Mouse (Mus musculus) heart, postnatal 36 days (tissue): ENCODE results near the gene Snx14. TPM values are rescaled to one million over a fixed set of nuclear protein-coding genes. Genes with fewer than 3 reads are reported as not detected.
A peak's percentile ranks its signal among the peaks of the same experiment; 100 is the strongest.
"Not testable (repeated sequence)": the region's sequence is repeated elsewhere in the genome, so short reads cannot be mapped to it uniquely, and the experiment has no call there.

Experiments
- DNase-seq, 2 experiments: peaks; one replicate each; pipeline ENCODE4 v3.0.0; 2021 to 2022
- intact Hi-C: fragments of 180-260 bp; cut with DNase I; formaldehyde crosslinking; loops from one replicate; pipeline ENCODE4 v1.15.1; 2025
- total RNA-seq, 2 experiments: library from RNA; stranded (reverse); gene quantifications; 2 replicates each; pipeline ENCODE4 v1.2.3; 2021

The Snx14 gene
- 10 to 100 TPM; 22.7 to 24.0 TPM for total RNA-seq

GRCm38 (mm10) chr9:88438555-88439237 lies at the start of gene Snx14:
Snx14 (minus strand) TSS chr9:88438958.
- intact Hi-C loops = loop anchor here (1.0 to 2.0 kb wide), 3 partner anchors 42 to 108 kb away; no protein-coding TSS in a partner anchor
- peak; percentile 97 for DNase-seq

- intact Hi-C loops = loop anchor here (5.0 kb wide), 1 partner anchor 373 kb away; no protein-coding TSS in a partner anchor
- peak in 1 of 2 experiments; percentile 14 for DNase-seq
These were observed 45.8 kb upstream of the Snx14 start for GRCm38 (mm10) chr9:88484531-88484930.

- peak; percentile 83 to 93 for DNase-seq
- intact Hi-C loops = loop anchor here (5.0 kb wide), 1 partner anchor 374 kb away; no protein-coding TSS in a partner anchor
These were observed 44.2 kb upstream of the Snx14 start for GRCm38 (mm10) chr9:88482829-88483396.

- peak; percentile 90 to 91 for DNase-seq
- intact Hi-C loops = loop anchor here (5.0 kb wide), 1 partner anchor 375 kb away; no protein-coding TSS in a partner anchor
These were observed 43.6 kb upstream of the Snx14 start, which contains the start of gene Syncrip for GRCm38 (mm10) chr9:88482230-88482828. Syncrip (minus strand) TSS chr9:88482574.

- peak in 1 of 2 experiments; percentile 75 for DNase-seq
- intact Hi-C loops = loop anchor here (1.0 to 5.0 kb wide), 4 partner anchors 41 to 376 kb away; partner anchors contain the start of gene Snx14
These were observed 43.0 kb upstream of the Snx14 start for GRCm38 (mm10) chr9:88481791-88482160.

GRCm38 (mm10) chr9:88481061-88481790 lies 42.5 kb upstream of the Snx14 start:
- intact Hi-C loops = loop anchor here (1.0 to 5.0 kb wide), 4 partner anchors 41 to 376 kb away; partner anchors contain the start of gene Snx14
- peak; percentile 38 to 56 for DNase-seq

GRCm38 (mm10) chr9:88480120-88480519 lies 41.4 kb upstream of the Snx14 start:
- no peak for DNase-seq
- intact Hi-C loops = loop anchor here (2.0 to 5.0 kb wide), 3 partner anchors 41 to 377 kb away; partner anchors contain the start of gene Snx14

GRCm38 (mm10) chr9:88476138-88476537 lies 37.4 kb upstream of the Snx14 start:
- no peak for DNase-seq
- intact Hi-C loops = no loop called here

GRCm38 (mm10) chr9:88461017-88461416 lies 22.3 kb upstream of the Snx14 start:
- DNase-seq, intact Hi-C loops: not testable (repeated sequence)

- DNase-seq = no peak
- intact Hi-C loops = loop anchor here (1.0 to 10.0 kb wide), 4 partner anchors 41 to 1415 kb away; partner anchors contain the start of gene Cyb5r4
These were observed 1.2 kb upstream of the Snx14 start for GRCm38 (mm10) chr9:88439991-88440390.

- DNase-seq = no peak
- intact Hi-C loops = loop anchor here (1.0 to 2.0 kb wide), 3 partner anchors 42 to 108 kb away; no protein-coding TSS in a partner anchor
These were observed 461 bp upstream of the Snx14 start for GRCm38 (mm10) chr9:88439238-88439600.

- DNase-seq = no peak
These were observed 562 bp downstream of the Snx14 start for GRCm38 (mm10) chr9:88438237-88438554.

GRCm38 (mm10) chr9:88437342-88438236 lies 1.2 kb downstream of the Snx14 start:
- no peak for DNase-seq
- intact Hi-C loops = loop anchor here (2.0 kb wide), 2 partner anchors 43 to 109 kb away; no protein-coding TSS in a partner anchor

More at GRCm38 (mm10) chr9:88438237-88438554, 562 bp downstream of the Snx14 start:
- intact Hi-C loops = loop anchor here (2.0 kb wide), 2 partner anchors 43 to 109 kb away; no protein-coding TSS in a partner anchor

GRCm38 (mm10) chr9:88424356-88424755 lies 14.4 kb downstream of the Snx14 start:
- intact Hi-C loops = no loop called here
- DNase-seq = no peak

GRCm38 (mm10) chr9:88422428-88422827 lies 16.3 kb downstream of the Snx14 start:
- intact Hi-C loops = no loop called here
- DNase-seq = no peak

GRCm38 (mm10) chr9:88416752-88417151 lies 22.0 kb downstream of the Snx14 start:
- DNase-seq = no peak
- intact Hi-C loops = no loop called here

- no peak for DNase-seq
- intact Hi-C loops = loop anchor here (5.0 kb wide), 1 partner anchor 132 kb away; no protein-coding TSS in a partner anchor
These were observed 28.8 kb downstream of the Snx14 start for GRCm38 (mm10) chr9:88409978-88410377.

- no peak for DNase-seq
- intact Hi-C loops = no loop called here
These were observed 34.2 kb downstream of the Snx14 start for GRCm38 (mm10) chr9:88404515-88404914.

- intact Hi-C loops = no loop called here
- peak; percentile 22 to 43 for DNase-seq
These were observed 34.7 kb downstream of the Snx14 start for GRCm38 (mm10) chr9:88404088-88404487.
